12 mouse cellular contexts compared by ENCODE assay signal in the genomic region with DNA sequence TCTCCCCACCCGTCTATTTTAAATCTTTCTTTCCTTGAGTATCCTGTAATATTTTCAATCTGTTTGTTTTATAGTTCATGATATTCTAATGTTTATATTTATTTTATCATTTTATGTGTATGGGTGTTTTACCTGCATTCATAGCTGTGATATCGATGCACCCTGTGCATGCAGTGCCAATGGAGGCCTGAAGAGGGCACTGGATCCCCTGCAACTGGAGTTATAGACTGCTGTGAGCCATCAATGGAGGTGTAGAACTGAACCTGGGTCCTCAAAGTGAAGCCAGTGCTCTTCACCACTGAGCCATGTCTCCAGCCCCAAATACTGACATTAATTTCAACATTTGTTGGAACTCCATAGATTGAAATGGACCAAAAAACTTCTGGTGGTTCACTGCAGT. TPM values are rescaled to one million over a fixed set of nuclear protein-coding genes. Genes with fewer than 3 reads are reported as not detected.
DNase-seq lines count a peak whose midpoint lies in the region; ATAC-seq and TF ChIP-seq lines count a peak whose summit lies in the region.
"Had no signal": no experiment of that assay in that cellular context is flagged by ENCODE, and none has a peak within 500 bp of the region (broad histone marks: within the 10 kb centered on the region; RNA-seq: fewer than 3 reads in every experiment).

No protein-coding gene starts in this region.

- DNase-seq in liver, result peak; percentile 41
- DNase-seq in liver, embryonic 11.5 days (ENCODE audit: low spot score), result no peak
- DNase-seq in CH12.LX (ENCODE audit: extremely low read depth), result no peak
- peak; percentile 21 for DNase-seq in NIH3T3 (ENCODE audit: low read depth)
- DNase-seq in liver, postnatal 0 days, result no peak
- no peak for DNase-seq in ovary, adult 18-20 months (ENCODE audit: low spot score)
- DNase-seq in adrenal gland, postnatal 36 days, result no peak
- DNase-seq: layer of hippocampus, adult 9-11 months; liver, embryonic 13.5 days had no signal

- H3K27ac ChIP-seq in liver, embryonic 11.5 days (ENCODE audit: low read depth, low read length), result no peak overlapping the region
- no peak overlapping the region for H3K27ac ChIP-seq in CH12.LX (ENCODE audit: insufficient read depth, low read depth)
- no peak overlapping the region for H3K27ac ChIP-seq in liver, postnatal 0 days (ENCODE audit: low read depth)
- H3K27ac ChIP-seq: embryonic facial prominence, embryonic 10.5 days; liver, embryonic 13.5 days; stomach, embryonic 15.5 days had no signal

- in situ Hi-C loops in CH12.LX (cut with MboI; ENCODE audit: low pct_ligation_motif_present, low pct_unique_long_range_greater_than_20kb, low sequenced_read_pairs), result no loop called here

- WGBS in liver, embryonic 11.5 days, result 91% methylated on average over 2 of the region's 2 CpGs
- WGBS in liver, postnatal 0 days (ENCODE audit: insufficient replicate concordance), result 85% methylated on average over 2 of the region's 2 CpGs

- H3K9ac ChIP-seq in liver, embryonic 11.5 days (ENCODE audit: low read depth, low read length), result no peak overlapping the region
- H3K9ac ChIP-seq in CH12.LX (ENCODE audit: insufficient read depth, low read depth), result no peak overlapping the region
- H3K9ac ChIP-seq in liver, postnatal 0 days (replicated peaks), result no peak overlapping the region
- H3K9ac ChIP-seq: liver, embryonic 13.5 days; stomach, embryonic 15.5 days had no signal

- H3K4me1 ChIP-seq in liver, embryonic 11.5 days (replicated peaks; ENCODE audit: control insufficient read depth, insufficient read depth, low read length), result 0 out of 2 replicates have a peak, but pooled peaks cover 2% of the 10 kb centered on the region
- peaks cover 13 to 27% of the 10 kb centered on the region in 2 experiments for H3K4me1 ChIP-seq in CH12.LX (ENCODE audit: control insufficient read depth in 1 of 2, insufficient read depth in 2 of 2)
- peaks cover 10% of the 10 kb centered on the region for H3K4me1 ChIP-seq in liver, postnatal 0 days (ENCODE audit: insufficient read depth)

- peaks cover 14% of the 10 kb centered on the region for H3K36me3 ChIP-seq in liver, embryonic 11.5 days (ENCODE audit: control insufficient read depth, insufficient read depth, low read length)
- H3K36me3 ChIP-seq in CH12.LX (replicated peaks in 1 of 2; ENCODE audit: control insufficient read depth in 1 of 2, insufficient read depth in 1 of 2, low read length in 1 of 2), result peaks cover 20 to 38% of the 10 kb centered on the region in 2 experiments
- H3K36me3 ChIP-seq in liver, postnatal 0 days (replicated peaks; ENCODE audit: insufficient read depth, low read length), result peaks cover 5% of the 10 kb centered on the region; the same call in 1 of the 2 replicates

- peak; percentile 53 for TF ChIP-seq RAD21 in CH12.LX (IDR thresholded peaks at IDR 0.05; ENCODE audit: low read depth, low read length)

- TF ChIP-seq POLR2A in CH12.LX (IDR thresholded peaks at IDR 0.05; ENCODE audit: low read depth, low read length), result no peak

- H3K27me3 ChIP-seq in liver, embryonic 11.5 days (replicated peaks; ENCODE audit: control insufficient read depth, insufficient read depth, low read length), result no peaks in the 10 kb centered on the region
- H3K27me3 ChIP-seq in CH12.LX (replicated peaks), result no peaks in the 10 kb centered on the region
- H3K27me3 ChIP-seq in liver, postnatal 0 days (ENCODE audit: insufficient read depth, low read length), result no peaks in the 10 kb centered on the region
- H3K27me3 ChIP-seq: liver, embryonic 13.5 days; stomach, embryonic 15.5 days had no signal

- TF ChIP-seq EP300 in CH12.LX (IDR thresholded peaks at IDR 0.05; ENCODE audit: low read length), result no peak
- no peak for TF ChIP-seq EP300 in liver, postnatal 0 days (IDR thresholded peaks at IDR 0.05; ENCODE audit: low read depth)

- TF ChIP-seq CTCF in CH12.LX (conservative IDR thresholded peaks at IDR 0.05 in 1 of 2, IDR thresholded peaks at IDR 0.05 in 1 of 2; ENCODE audit: low read depth in 2 of 2, low read length in 2 of 2), result peak; percentile 38 to 58; a peak in 3 of 4 replicates
- peak; percentile 72 for TF ChIP-seq CTCF in liver, postnatal 0 days (IDR thresholded peaks at IDR 0.05; ENCODE audit: low read depth)

- ATAC-seq in liver, embryonic 11.5 days (replicated peaks; ENCODE audit: low FRiP score), result no peak
- ATAC-seq in liver, postnatal 0 days, result no peak
- ATAC-seq: midbrain, embryonic 16.5 days had no signal

- H3K9me3 ChIP-seq in liver, embryonic 11.5 days (ENCODE audit: control insufficient read depth, low read length), result no peaks in the 10 kb centered on the region
- H3K9me3 ChIP-seq in CH12.LX (replicated peaks; ENCODE audit: low read length), result peaks cover 7% of the 10 kb centered on the region
- H3K9me3 ChIP-seq in liver, postnatal 0 days (ENCODE audit: low read length), result no peaks in the 10 kb centered on the region
- H3K9me3 ChIP-seq: embryonic facial prominence, embryonic 10.5 days; liver, embryonic 13.5 days; stomach, embryonic 15.5 days had no signal

- dilution Hi-C loops in CH12.LX (cut with MboI; ENCODE audit: extremely low pct_ligation_motif_present, extremely low pct_unique_long_range_greater_than_20kb, low sequenced_read_pairs), result no loop called here

- H3K4me3 ChIP-seq in liver, embryonic 11.5 days (ENCODE audit: low read depth, low read length), result no peak overlapping the region
- no peak overlapping the region for H3K4me3 ChIP-seq in CH12.LX (replicated peaks in 1 of 3; ENCODE audit: low read depth in 2 of 3, low read length in 2 of 3, poor library complexity in 1 of 3)
- no peak overlapping the region for H3K4me3 ChIP-seq in liver, postnatal 0 days (ENCODE audit: low read depth, low read length)
- H3K4me3 ChIP-seq: embryonic facial prominence, embryonic 10.5 days; liver, embryonic 13.5 days; stomach, embryonic 15.5 days had no signal

- H3K79me2 ChIP-seq in CH12.LX (replicated peaks; ENCODE audit: control insufficient read depth, extremely low read depth, insufficient read depth, poor library complexity, severe bottlenecking), result no peaks in the 10 kb centered on the region

- no peak overlapping the region for H3K4me2 ChIP-seq in liver, embryonic 11.5 days
- H3K4me2 ChIP-seq in CH12.LX (ENCODE audit: insufficient read depth, low read depth, poor library complexity, severe bottlenecking), result no peak overlapping the region
- H3K4me2 ChIP-seq in liver, postnatal 0 days (ENCODE audit: low read depth, low read length), result no peak overlapping the region
- H3K4me2 ChIP-seq: liver, embryonic 13.5 days; stomach, embryonic 15.5 days had no signal

TF ChIP-seq in CH12.LX, 34 proteins besides CTCF, POLR2A, EP300 and RAD21:
- no peak for TF ChIP-seq JUN (IDR thresholded peaks at IDR 0.05; ENCODE audit: insufficient read depth, low read depth, low read length)
- peak; percentile 25; the same call in 1 of the 2 replicates for TF ChIP-seq SMC3 (IDR thresholded peaks at IDR 0.05; ENCODE audit: low read depth, low read length)

RNA-seq across cellular contexts. Expression of gene Twsg1, which starts 17.3 kb away (rescaled TPM):
- 47.3 and 48.4 TPM in 2 replicates for polyA plus RNA-seq in liver, embryonic 11.5 days (2014; fragmentation: Nextera tagmentation; extraction: Ambion mirVana)
- total RNA-seq in CH12.LX (2012; rRNA removed) (17.4 and 18.2 TPM in 2 replicates), CH12.LX (2014; rRNA removed) (12.0 and 12.6 TPM in 2 replicates)
- 12.5 and 13.4 TPM in 2 replicates for polyA plus RNA-seq in CH12.LX (2012; ENCODE audit: insufficient read length, low read depth)
- 16.8 and 19.4 TPM in 2 replicates for polyA plus RNA-seq in liver, postnatal 0 days (2015; fragmentation: Nextera tagmentation; extraction: Ambion mirVana)
- 100 to 1,000 TPM; 111 to 124 TPM for total RNA-seq in adrenal gland, postnatal 36 days (2021)

RNA-seq across cellular contexts. Expression of gene Ralbp1, which starts 48.1 kb away (rescaled TPM):
- 48.7 and 55.2 TPM in 2 replicates for polyA plus RNA-seq in liver, embryonic 11.5 days (2014; fragmentation: Nextera tagmentation; extraction: Ambion mirVana)
- total RNA-seq in CH12.LX (2012; rRNA removed) (22.8 and 26.5 TPM in 2 replicates), CH12.LX (2014; rRNA removed) (27.2 and 28.1 TPM in 2 replicates)
- 25.3 and 25.9 TPM in 2 replicates for polyA plus RNA-seq in CH12.LX (2012; ENCODE audit: insufficient read length, low read depth)
- 29.5 TPM in 2 replicates for polyA plus RNA-seq in liver, postnatal 0 days (2015; fragmentation: Nextera tagmentation; extraction: Ambion mirVana)
- 10 to 100 TPM; 41.4 to 61.4 TPM for total RNA-seq in adrenal gland, postnatal 36 days (2021)

Comparison
In these comparisons a context has a peak if more than half of its experiments do, and no peak if none do; other contexts are left out.
1. DNase-seq: peak in liver (single experiment) and NIH3T3 (single experiment); none in liver, embryonic 11.5 days (single experiment), CH12.LX (single experiment), liver, postnatal 0 days (single experiment), ovary, adult 18-20 months (single experiment) and adrenal gland, postnatal 36 days (0 of 2).